Mouse (Mus musculus) adrenal gland, postnatal 10 days (tissue): ENCODE results near the gene Slc45a3. TPM values are rescaled to one million over a fixed set of nuclear protein-coding genes. Genes with fewer than 3 reads are reported as not detected.

Experiments
- DNase-seq: peaks from one replicate; pipeline ENCODE4 v3.0.0; 2021; ENCODE audit warnings: mixed read lengths
- long read RNA-seq, 2 experiments: library from polyadenylated mRNA; stranded (forward); transcript quantifications; one replicate each; pipeline ENCODE4 v2.0.0; 2021
- total RNA-seq, 2 experiments: library from RNA; stranded (reverse); gene quantifications; 2 replicates each; pipeline ENCODE4 v1.2.3; 2021

The Slc45a3 gene
- total RNA-seq: 10 to 100 TPM in 1 of 2 experiments, 1 to 10 TPM in 1; 9.9 to 13.8 TPM
- long read RNA-seq, experiment 1, transcript Slc45a3-202 (5 exons, 3,212 nt): major isoform, 6 of 27 reads
- long read RNA-seq, experiment 1, partial matches to known transcripts: 7 of 27 reads
- long read RNA-seq, experiment 1, other reads (novel, unspliced or antisense): 12 of 27 reads
- long read RNA-seq, experiment 2, transcript Slc45a3-202 (5 exons, 3,212 nt): major isoform, 8 of 8 reads
- long read RNA-seq, experiment 2, partial matches to known transcripts: 0 of 8 reads
- long read RNA-seq, experiment 2, other reads (novel, unspliced or antisense): 0 of 8 reads

DNA sequence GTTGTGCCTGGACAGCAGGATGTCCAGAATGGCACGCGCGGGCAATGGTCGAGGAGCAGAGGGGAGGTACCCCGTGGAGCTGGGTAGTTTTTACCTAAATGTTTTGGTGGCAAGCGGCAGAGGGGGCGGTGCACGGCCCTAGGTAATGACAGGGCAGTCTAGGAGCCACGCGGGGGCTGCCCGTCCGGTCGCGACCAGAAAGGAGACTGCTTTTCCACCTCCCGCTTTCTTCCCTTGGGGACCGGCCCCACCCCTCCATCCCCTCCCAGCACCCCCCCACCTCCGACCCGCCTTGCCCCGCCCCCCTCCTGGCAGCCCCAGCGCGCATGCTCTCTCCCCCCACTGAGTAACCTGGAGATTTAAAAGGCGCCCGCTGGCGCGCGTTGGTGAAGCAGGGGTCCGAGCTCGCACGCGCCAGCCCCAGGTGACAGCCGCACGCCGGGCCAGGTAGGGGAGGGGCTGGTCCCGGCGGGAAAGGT, at the start of gene Slc45a3:
Gene Slc45a3 (plus strand): TSS at position 362 of the 479 bp plus-strand sequence.
- DNase-seq: peak; percentile 76

DNA sequence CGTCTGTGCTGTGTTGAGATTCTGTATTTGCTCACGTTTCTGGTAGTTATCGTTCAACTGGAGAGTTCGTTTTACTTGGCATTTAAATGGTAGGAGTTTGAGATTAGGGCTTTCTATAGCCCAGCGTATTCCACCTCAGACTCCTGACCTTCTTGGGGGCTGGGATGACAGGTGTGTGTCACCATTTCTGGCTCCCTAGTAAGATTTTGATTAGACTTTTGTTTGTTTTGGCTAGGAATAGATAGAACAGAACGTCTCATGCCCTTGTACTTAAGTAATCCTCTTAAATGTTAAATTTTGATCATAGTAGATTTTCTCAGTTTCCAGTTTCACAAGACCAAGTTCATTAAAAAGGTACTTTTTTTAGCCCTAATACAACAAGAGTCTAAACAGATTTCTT, 45.1 kb upstream of the Slc45a3 start:
- DNase-seq: no peak

- no peak for DNase-seq
These were observed 43.7 kb upstream of the Slc45a3 start for GRCm38 (mm10) chr1:131919052-131919451.

DNA sequence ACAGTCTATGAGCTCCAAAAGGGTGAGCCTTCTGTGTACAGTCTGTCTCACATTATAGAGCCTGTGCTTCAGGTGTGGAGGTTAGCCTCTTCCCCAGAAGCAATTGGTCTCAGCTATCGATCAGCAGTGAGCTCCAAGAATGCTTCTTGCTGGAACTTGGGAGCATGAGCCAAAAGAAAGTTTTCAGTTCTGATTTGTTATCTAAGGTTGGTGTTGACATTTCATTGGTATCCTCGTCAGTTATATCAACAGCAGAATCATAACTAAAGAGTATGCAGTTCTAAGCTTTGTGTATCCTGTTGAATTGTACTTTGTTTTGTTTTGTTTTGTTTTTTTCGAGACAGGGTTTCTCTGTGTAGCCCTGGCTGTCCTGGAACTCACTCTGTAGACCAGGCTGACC, 40.7 kb upstream of the Slc45a3 start:
- DNase-seq: no peak

GRCm38 (mm10) chr1:131933471-131933870, 29.3 kb upstream of the Slc45a3 start:
- DNase-seq: no peak

GRCm38 (mm10) chr1:131937659-131938305, 25.0 kb upstream of the Slc45a3 start:
- peak; percentile 84 for DNase-seq

GRCm38 (mm10) chr1:131938811-131939210, 24.0 kb upstream of the Slc45a3 start:
- DNase-seq: peak; percentile 40

- no peak for DNase-seq
These were observed 22.0 kb upstream of the Slc45a3 start for GRCm38 (mm10) chr1:131940711-131941244.

GRCm38 (mm10) chr1:131941501-131941900, 21.3 kb upstream of the Slc45a3 start:
- DNase-seq: no peak

GRCm38 (mm10) chr1:131942621-131943590, 19.9 kb upstream of the Slc45a3 start:
- peak; percentile 50 for DNase-seq

- no peak for DNase-seq
These were observed 16.9 kb upstream of the Slc45a3 start for GRCm38 (mm10) chr1:131945674-131946440.

- no peak for DNase-seq
These were observed 16.1 kb upstream of the Slc45a3 start for GRCm38 (mm10) chr1:131946462-131947215.

DNA sequence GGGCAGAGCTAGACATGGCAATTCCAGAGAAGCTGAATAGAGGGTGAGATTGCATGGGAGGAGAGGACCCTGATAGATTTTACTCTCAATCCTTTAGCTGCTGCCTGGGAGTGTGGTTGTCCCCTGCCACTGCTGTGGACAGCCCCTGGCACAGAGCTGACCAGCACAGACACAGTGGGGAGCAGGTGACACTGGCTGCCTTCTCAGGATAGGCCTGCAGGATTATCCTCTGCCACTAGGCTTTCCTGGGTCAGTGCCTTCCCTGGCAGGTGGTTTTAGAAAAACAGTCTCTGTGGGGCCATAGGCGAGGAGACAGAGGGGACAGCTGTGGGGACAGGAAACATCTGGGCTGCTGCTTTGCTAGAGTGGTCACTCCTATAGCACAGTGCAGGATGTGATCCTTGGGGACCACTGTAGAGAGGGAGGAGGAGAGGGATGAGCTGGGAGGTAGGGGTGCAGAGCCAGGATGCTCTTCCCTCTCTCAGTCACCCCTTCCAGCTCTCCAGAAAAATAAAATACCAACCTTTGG, 14.7 kb upstream of the Slc45a3 start:
- no peak for DNase-seq

GRCm38 (mm10) chr1:131954242-131954865, 8.4 kb upstream of the Slc45a3 start:
- no peak for DNase-seq

GRCm38 (mm10) chr1:131955131-131955757, 7.5 kb upstream of the Slc45a3 start:
- no peak for DNase-seq

GRCm38 (mm10) chr1:131957416-131957815, 5.4 kb upstream of the Slc45a3 start:
- DNase-seq: no peak

- DNase-seq: no peak
These were observed 1.8 kb upstream of the Slc45a3 start for GRCm38 (mm10) chr1:131961004-131961403.

DNA sequence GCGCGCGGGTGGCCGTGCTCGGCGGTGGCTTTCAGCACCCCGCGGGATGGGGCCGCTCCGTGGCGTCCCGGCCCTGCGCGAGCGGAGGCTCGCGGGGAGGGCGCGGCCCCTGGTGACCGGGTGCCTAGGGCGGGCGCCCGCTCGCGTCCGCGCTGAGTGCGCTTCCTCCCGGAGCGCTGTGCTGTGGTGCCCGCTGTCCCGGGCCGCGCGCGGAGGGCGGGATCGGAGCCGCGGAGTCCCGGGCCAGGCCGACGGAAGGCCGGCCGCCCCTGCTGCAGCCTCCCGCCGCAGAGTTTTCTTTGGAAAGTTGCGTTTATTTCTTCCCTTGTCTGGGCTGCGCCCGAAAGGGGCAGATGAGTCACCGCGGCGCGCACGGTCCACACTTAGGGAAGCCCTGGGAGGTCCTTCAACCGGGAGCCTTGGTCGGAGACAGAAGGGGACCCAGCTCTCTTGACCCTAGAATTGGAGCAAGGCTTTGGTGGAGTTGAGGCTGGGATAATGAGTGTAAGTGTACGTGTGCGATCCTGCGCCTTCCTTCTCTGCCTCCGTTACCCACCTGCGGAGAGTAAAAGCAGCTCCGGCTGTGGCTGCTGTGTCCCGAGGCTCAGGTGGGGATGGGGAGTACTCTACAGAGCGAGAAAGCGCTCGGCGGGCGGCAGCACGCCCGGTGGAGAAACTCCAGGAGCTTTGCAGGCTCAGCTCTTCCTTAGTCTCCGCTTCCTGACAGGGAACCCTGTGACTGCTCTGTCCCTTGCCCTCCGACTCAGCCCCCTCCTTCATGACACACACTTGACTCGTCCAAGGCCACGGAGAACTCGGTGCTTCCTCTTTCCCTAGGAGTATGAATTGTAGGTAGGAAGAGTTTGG, 551 bp downstream of the Slc45a3 start:
- peak; percentile 61 for DNase-seq
